Mouse (Mus musculus) limb, embryonic 11.5 days (tissue): ENCODE results near the gene Zc3h14. TPM values are rescaled to one million over a fixed set of nuclear protein-coding genes. Genes with fewer than 3 reads are reported as not detected.

Source experiments
- ATAC-seq: fragments of 200-750 bp; cut with Nextera tagmentation; 2 replicates; pipeline ENCODE4 v1.8.0; 2017; ENCODE audit warnings: low read depth; ENCODE audit not compliant: insufficient number of reproducible peaks, low FRiP score, low TSS enrichment
- DNase-seq: peaks from one replicate; pipeline ENCODE4 v3.0.0-alpha.2; 2015; ENCODE audit warnings: low spot score
- H3K27ac ChIP-seq: fragments of 300-500 bp; sonication (generic); replicated peaks from 2 replicates; pipeline ENCODE4 v1.5.1; 2014; ENCODE audit warnings: low read depth, mild to moderate bottlenecking, low read length
- H3K27me3 ChIP-seq: fragments of 300-500 bp; sonication (generic); 2 replicates; pipeline ENCODE4 v1.6.1; 2014; ENCODE audit warnings: mild to moderate bottlenecking, low read length, mixed read lengths; ENCODE audit not compliant: control insufficient read depth, insufficient read depth
- H3K36me3 ChIP-seq: fragments of 300-500 bp; sonication (generic); 2 replicates; pipeline ENCODE4 v1.6.1; 2014; ENCODE audit warnings: mild to moderate bottlenecking, low read length, moderate library complexity, mixed read lengths; ENCODE audit not compliant: control insufficient read depth, insufficient read depth
- H3K4me1 ChIP-seq: fragments of 300-500 bp; sonication (generic); 2 replicates; pipeline ENCODE4 v1.6.1; 2014; ENCODE audit warnings: low read length, mixed read lengths; ENCODE audit not compliant: control insufficient read depth, insufficient read depth
- H3K4me2 ChIP-seq: fragments of 300-500 bp; sonication (generic); 2 replicates; pipeline ENCODE4 v1.6.1; 2014; ENCODE audit warnings: low read depth, mild to moderate bottlenecking, moderate library complexity; ENCODE audit not compliant: severe bottlenecking
- H3K4me3 ChIP-seq: fragments of 300-500 bp; sonication (generic); 2 replicates; pipeline ENCODE4 v1.5.1; 2014; ENCODE audit warnings: low read depth, low read length
- H3K9ac ChIP-seq: fragments of 300-500 bp; sonication (generic); 2 replicates; pipeline ENCODE4 v1.6.1; 2014; ENCODE audit warnings: mild to moderate bottlenecking, low read length
- H3K9me3 ChIP-seq: fragments of 300-500 bp; sonication (generic); 2 replicates; pipeline ENCODE4 v1.6.1; 2016; ENCODE audit warnings: low read length; ENCODE audit not compliant: control insufficient read depth
- WGBS: fragments of 180-500 bp; shearing (Covaris S2); extraction: QIAGEN DNeasy Blood & Tissue Kit; methylation state at CpG from one replicate; pipeline ENCODE4 v1.1.7; 2014; 5-methylcytosine and 5-hydroxymethylcytosine counted together
- polyA plus RNA-seq: library from polyadenylated mRNA; unstranded; fragments of >200 nt; fragmentation: Nextera tagmentation; extraction: Ambion mirVana; gene quantifications from 2 replicates; pipeline ENCODE4 v1.2.1, GENCODE M21; 2014

Gene Zc3h14
- polyA plus RNA-seq, 1 experiment from 2014 or later = 158 TPM

GRCm38 (mm10) chr12:98733776-98734175 lies 13.0 kb upstream of the Zc3h14 start:
- Histone ChIP-seq H3K27ac (no peak overlapping the region), H3K9me3 (no peaks in the 10 kb centered on the region), H3K4me3 (peak overlapping the region; percentile 49), H3K4me1 (peaks cover 12% of the 10 kb centered on the region), H3K27me3 (peaks cover 6% of the 10 kb centered on the region), H3K36me3 (no peaks in the 10 kb centered on the region), H3K4me2 (peak overlapping the region; percentile 54), H3K9ac (no peak overlapping the region; the same call in 1 of the 2 replicates)
- ATAC-seq = no peak
- 7% methylated on average over 12 of the region's 12 CpGs for WGBS
- peak; percentile 23 for DNase-seq

- ATAC-seq (peak; percentile 80), DNase-seq (peak; percentile 91)
- Histone ChIP-seq H3K27ac (no peak overlapping the region), H3K36me3 (no peaks in the 10 kb centered on the region), H3K9me3 (no peaks in the 10 kb centered on the region), H3K4me1 (peaks cover 12% of the 10 kb centered on the region), H3K4me2 (peak overlapping the region; percentile 54), H3K4me3 (peak overlapping the region; percentile 49), H3K27me3 (peaks cover 8% of the 10 kb centered on the region), H3K9ac (peak overlapping the region; percentile 49)
- under 1% methylated on average over 30 of the region's 30 CpGs for WGBS
Observed at GRCm38 (mm10) chr12:98734246-98734879, 12.4 kb upstream of the Zc3h14 start.

- H3K36me3 ChIP-seq = no peaks in the 10 kb centered on the region
- peak overlapping the region; percentile 49 for H3K4me3 ChIP-seq
- ATAC-seq (0 out of 2 replicates have a peak, but pooled peaks have one; percentile 1), DNase-seq (no peak)
- peak overlapping the region; percentile 32 for H3K9ac ChIP-seq
- peaks cover 8% of the 10 kb centered on the region for H3K27me3 ChIP-seq
- 14% methylated on average over 22 of the region's 22 CpGs for WGBS
- no peak overlapping the region for H3K27ac ChIP-seq
- no peaks in the 10 kb centered on the region for H3K9me3 ChIP-seq
- H3K4me1 ChIP-seq = peaks cover 12% of the 10 kb centered on the region
- H3K4me2 ChIP-seq = peak overlapping the region; percentile 54
Observed at GRCm38 (mm10) chr12:98734880-98735801, 11.6 kb upstream of the Zc3h14 start.

DNA sequence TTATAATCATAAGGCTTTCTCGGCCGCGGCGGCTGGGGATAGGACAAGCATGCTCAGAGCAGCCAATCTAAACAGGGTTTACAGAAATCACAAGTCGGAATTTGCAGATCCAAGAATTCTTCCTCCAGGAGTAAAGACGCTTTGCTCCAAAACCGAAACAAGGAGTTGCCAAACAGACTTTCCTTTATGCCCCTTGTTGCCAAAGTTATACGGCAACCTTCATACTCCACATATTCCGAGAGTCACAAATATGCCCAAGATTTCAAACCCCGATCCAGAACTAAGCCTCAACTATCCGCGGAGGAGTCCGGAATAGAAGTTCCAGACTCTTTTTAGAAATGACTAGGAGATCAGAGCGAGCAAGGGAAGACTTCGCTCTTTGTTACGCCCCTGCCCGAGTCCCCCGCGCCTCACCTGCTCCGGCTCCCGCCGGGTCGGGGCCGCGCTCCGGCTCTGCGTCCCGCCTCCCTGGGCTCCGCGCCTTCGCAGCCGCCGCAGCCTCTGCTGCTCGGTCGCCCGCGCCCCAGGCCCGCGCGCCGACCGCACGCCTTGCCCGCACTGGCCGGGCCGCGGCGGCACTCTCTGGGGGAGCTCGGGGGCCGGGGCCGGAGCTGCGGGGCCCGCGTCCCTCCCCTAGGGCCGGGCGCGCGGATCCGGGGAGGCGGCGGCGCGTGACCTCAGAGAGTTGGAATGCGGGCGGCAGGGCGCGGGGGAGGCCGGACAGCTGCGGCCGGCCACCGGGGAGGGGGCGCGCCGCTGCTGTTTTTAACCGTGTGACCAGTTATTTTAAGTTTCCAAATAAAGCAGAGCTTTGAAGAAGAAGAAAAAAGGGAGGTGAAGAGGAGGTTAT lies 9.6 kb upstream of the Zc3h14 start, which contains the start of gene Ptpn21:
Gene Ptpn21 (minus strand): TSS at position 455 of the 850 bp plus-strand sequence.
- under 1% methylated on average over 75 of the region's 75 CpGs for WGBS
- no peaks in the 10 kb centered on the region for H3K9me3 ChIP-seq
- H3K4me1 ChIP-seq = peaks cover 12% of the 10 kb centered on the region
- H3K9ac ChIP-seq = peak within 1 kb of the TSS; percentile 90
- no peaks in the 10 kb centered on the region for H3K36me3 ChIP-seq
- peak; percentile 71 for DNase-seq
- peak within 1 kb of the TSS; percentile 64 for H3K4me2 ChIP-seq
- peaks cover 8% of the 10 kb centered on the region for H3K27me3 ChIP-seq
- ATAC-seq = peak; percentile 72
- H3K4me3 ChIP-seq = peak within 1 kb of the TSS; percentile 42
- H3K27ac ChIP-seq = no peak within 1 kb of the TSS

DNA sequence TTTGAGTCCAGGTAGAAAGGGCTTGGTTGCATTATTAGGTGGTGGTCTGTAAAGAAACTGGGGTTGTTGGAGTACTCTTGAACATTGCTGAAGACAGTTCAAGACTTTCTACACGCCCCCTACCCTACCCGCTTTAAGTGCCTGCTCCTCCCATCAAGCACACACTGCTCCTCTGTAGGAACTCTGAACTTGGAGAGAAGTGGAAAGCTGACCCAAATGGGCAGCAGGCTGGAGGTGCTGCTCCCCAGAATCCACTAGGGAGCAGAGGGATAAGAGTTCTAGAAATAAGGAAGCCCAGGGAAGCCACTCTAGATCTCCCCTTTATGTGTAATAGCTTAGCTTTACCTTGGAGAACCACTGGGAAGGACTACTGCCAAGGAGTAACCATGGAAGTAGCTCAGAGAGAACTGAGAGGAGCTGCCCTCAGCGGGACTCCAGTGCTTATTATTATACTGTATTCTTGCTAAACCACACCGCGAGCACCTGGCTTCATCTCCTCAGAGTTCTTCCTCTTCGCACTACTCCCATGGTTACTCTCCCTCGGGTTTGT lies 8.9 kb upstream of the Zc3h14 start:
- peak overlapping the region; percentile 42 for H3K4me3 ChIP-seq
- H3K27ac ChIP-seq = no peak overlapping the region
- H3K4me1 ChIP-seq = peaks cover 12% of the 10 kb centered on the region
- WGBS = 7% methylated on average over 7 of the region's 7 CpGs
- DNase-seq (peak; percentile 52), ATAC-seq (0 out of 2 replicates have a peak, but pooled peaks have one; percentile 32)
- no peaks in the 10 kb centered on the region for H3K36me3 ChIP-seq
- H3K9me3 ChIP-seq = no peaks in the 10 kb centered on the region
- peak overlapping the region; percentile 90 for H3K9ac ChIP-seq
- peaks cover 8% of the 10 kb centered on the region for H3K27me3 ChIP-seq
- H3K4me2 ChIP-seq = peak overlapping the region; percentile 64

- H3K9me3 ChIP-seq = no peaks in the 10 kb centered on the region
- 73% methylated on average over 3 of the region's 3 CpGs for WGBS
Observed at GRCm38 (mm10) chr12:98741011-98741501, 5.7 kb upstream of the Zc3h14 start.

GRCm38 (mm10) chr12:98745626-98746025 lies 1.1 kb upstream of the Zc3h14 start:
- no peak overlapping the region for H3K4me3 ChIP-seq
- no peaks in the 10 kb centered on the region for H3K4me1 ChIP-seq
- 53% methylated on average over 4 of the region's 4 CpGs for WGBS
- no peak overlapping the region for H3K4me2 ChIP-seq
- no peak for DNase-seq
- H3K27ac ChIP-seq = no peak overlapping the region
- H3K9me3 ChIP-seq = no peaks in the 10 kb centered on the region
- H3K36me3 ChIP-seq = no peaks in the 10 kb centered on the region
- no peak overlapping the region for H3K9ac ChIP-seq
- no peak for ATAC-seq
- no peaks in the 10 kb centered on the region for H3K27me3 ChIP-seq

More at GRCm38 (mm10) chr12:98741011-98741501, 5.7 kb upstream of the Zc3h14 start:
- Histone ChIP-seq H3K4me1 (peaks cover 5% of the 10 kb centered on the region; the same call in 1 of the 2 replicates), H3K36me3 (no peaks in the 10 kb centered on the region), H3K4me3 (no peak overlapping the region), H3K9ac (no peak overlapping the region), H3K27ac (no peak overlapping the region), H3K27me3 (peaks cover 8% of the 10 kb centered on the region), H3K4me2 (no peak overlapping the region)
- ATAC-seq (no peak), DNase-seq (no peak)
